Mouse (Mus musculus) CH12.LX (cell line): ENCODE data around the gene Txlng.

ENCODE experiments used
- CTCF ChIP-seq, 2 experiments: IDR thresholded peaks in 1 of 2; conservative IDR thresholded peaks in 1 of 2; 2 replicates each; pipeline ENCODE4 v1.5.1; 2011 to 2012; ENCODE audit warnings: low read depth in 2 of 2, low read length in 2 of 2, improper control_type of control experiment in 1 of 2, inconsistent platforms in 1 of 2, mild to moderate bottlenecking in 1 of 2, moderate library complexity in 1 of 2
- EP300 ChIP-seq: IDR thresholded peaks from 2 replicates; pipeline ENCODE4 v1.6.1; 2011; ENCODE audit warnings: low read length, improper control_type of control experiment
- GABPA ChIP-seq: IDR thresholded peaks from 2 replicates; pipeline ENCODE4 v1.6.1; 2012; ENCODE audit warnings: low read depth, low read length, improper control_type of control experiment, inconsistent platforms; ENCODE audit not compliant: insufficient replicate concordance
- MAFK ChIP-seq: IDR thresholded peaks from 2 replicates; pipeline ENCODE4 v1.6.1; 2011; ENCODE audit warnings: low read length, improper control_type of control experiment; ENCODE audit not compliant: insufficient replicate concordance
- POLR2A ChIP-seq: IDR thresholded peaks from 2 replicates; pipeline ENCODE4 v1.6.1; 2011; ENCODE audit warnings: low read depth, mild to moderate bottlenecking, improper control_type of control experiment, low read length
- POLR2AphosphoS2 ChIP-seq: IDR thresholded peaks from 2 replicates; pipeline ENCODE4 v1.6.1; 2011; ENCODE audit warnings: low read depth, low read length, improper control_type of control experiment
- RCOR1 ChIP-seq: conservative IDR thresholded peaks from 2 replicates; pipeline ENCODE4 v1.6.1; 2012; ENCODE audit warnings: low read depth, mild to moderate bottlenecking, inconsistent platforms, low read length, improper control_type of control experiment

- TF ChIP-seq MAFK (no peak), POLR2AphosphoS2 (peak; percentile 46; the same call in 1 of the 2 replicates), RCOR1 (no peak), POLR2A (no peak), CTCF (conservative IDR thresholded peaks at IDR 0.05 in 1 of 2, IDR thresholded peaks at IDR 0.05 in 1 of 2; ENCODE audit: low read depth in 2 of 2, low read length in 2 of 2) (peak in 1 of 2 experiments; percentile 36; a peak in 2 of 4 replicates), EP300 (no peak), GABPA (no peak)
Measured at GRCm38 (mm10) chrX:162761716-162762395, 67.4 kb downstream of the Txlng start.
